Mouse (Mus musculus) v-Abl transformed pro-B cells (cell line): ENCODE measurements around the gene Gm11634.
"Not testable (repeated sequence)": the region's sequence is repeated elsewhere in the genome, so short reads cannot be mapped to it uniquely, and the experiment has no call there.

ENCODE experiments used
- in situ Hi-C, 2 experiments: fragments of 400-800 bp; cut with MboI; formaldehyde crosslinking; loops; one replicate each; pipeline ENCODE4 v1.15.1; 2025; ENCODE audit not compliant: unreplicated experiment in 2 of 2

Gm11634 gene

DNA sequence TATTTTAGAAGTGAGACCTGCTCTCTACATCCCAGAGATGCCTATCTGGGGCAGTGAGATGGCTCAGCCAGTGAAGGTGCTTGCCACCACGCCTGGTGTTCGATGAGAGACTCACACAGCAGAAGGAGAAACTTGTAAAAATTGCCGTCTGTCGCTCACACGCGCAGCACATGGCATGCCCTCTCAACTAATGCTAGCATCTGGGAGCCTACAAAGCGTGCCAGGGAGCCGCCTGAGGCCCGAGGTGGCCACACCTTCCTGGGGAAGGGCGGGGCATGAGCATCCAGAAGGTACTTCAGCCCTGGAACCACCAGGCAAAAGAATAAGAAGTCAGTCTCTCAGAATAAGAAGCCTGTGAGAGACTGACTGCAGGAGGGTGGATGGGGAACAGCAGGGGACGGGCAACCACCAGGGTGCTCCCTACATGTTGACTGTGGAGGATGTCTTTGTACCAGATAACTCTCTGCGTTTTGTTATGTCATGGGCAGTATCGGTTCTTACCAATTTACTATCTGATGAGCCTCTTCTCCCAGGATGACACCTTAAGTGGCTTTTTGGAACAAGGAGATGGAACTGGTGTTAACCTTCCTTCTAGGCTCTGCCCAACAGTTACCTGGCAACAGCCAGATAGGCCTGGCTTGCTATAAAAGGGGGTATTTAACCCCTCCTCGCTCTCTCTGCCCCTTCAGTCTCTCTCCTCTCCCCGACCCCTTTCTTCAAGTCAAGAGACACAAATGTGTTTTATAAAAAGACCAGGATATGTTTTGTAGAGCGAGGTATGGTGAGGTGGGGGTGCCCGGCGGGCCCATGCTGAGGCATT is 18.1 kb upstream of the Gm11634 start:
- in situ Hi-C loops: no loop called here

DNA sequence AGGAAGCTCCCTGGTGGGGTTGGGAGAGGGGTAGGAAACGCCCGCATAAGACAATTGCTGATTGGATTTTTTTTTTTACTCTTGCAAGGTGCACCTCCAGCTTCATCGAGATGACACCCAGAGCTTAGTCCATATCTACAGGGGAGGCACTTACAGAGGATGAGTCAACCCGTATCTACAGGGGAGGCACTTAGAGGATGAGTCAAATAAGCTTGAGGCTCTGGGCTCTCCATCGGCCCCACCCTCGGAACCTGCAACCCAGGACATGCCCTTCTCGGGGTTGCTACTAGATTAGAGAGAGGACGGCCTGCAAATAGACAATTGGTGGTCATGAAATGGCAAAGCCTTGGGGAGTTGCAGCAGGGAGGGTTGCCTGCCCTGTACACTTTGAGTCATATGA is 17.0 kb upstream of the Gm11634 start:
- in situ Hi-C loops: no loop called here

DNA sequence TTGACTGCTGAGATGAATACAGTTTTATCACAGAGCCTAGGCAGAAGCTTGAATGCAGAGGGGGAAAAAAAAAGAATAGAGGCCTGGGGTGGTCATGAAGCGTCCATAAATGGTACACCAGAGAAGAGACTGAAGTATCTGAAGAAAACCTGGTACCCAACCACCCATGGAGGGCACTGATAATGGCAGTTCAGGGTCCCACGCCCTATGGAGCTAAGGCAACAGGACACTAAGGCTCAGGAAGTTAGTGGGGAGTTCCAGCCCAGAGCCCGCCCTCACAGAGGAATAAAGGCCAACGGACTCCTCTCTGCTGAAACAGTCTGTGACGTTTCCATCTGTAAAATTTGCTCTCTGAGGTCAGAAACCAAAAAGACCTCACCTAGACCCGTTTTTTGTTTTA is 16.3 kb upstream of the Gm11634 start:
- in situ Hi-C loops: no loop called here

DNA sequence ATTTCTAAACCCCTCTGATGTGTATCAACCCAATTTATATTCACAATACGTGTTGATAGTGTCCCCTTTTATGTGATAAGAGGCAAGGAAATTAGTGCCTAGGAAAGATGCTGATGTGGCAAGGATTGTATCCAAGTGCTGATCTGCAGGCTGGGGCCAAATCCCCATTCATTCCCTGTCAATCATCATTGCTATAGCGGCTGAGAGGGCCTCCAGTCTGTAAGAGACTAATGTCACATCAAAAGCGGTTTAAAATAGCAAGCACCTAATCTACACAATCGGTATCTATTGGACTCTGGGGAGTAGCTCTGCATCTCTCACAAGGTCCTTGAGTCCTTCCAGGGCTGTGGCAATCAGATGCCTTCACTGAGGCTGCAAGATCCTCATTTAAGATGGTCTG is 15.1 kb upstream of the Gm11634 start:
- in situ Hi-C loops: no loop called here

DNA sequence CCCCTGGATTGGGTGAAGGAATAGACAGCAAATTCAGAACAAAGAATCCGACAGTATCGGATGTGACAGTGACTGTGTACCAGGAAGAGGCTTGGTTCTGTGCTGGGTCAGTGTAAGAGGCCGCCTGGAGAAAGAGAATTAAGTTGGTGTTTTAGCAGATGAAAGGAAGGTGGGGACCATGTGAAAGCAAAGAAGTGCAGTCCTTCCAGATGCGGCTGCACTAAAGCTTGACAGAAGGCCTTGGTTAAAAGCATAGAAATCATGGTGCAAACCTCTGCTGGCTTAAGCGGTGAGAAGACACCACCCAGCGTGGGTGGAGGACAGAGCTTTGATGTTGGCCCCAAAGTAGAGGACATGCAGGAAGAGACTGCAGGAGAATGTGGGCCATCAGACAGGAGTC is 14.5 kb upstream of the Gm11634 start:
- in situ Hi-C loops: no loop called here

DNA sequence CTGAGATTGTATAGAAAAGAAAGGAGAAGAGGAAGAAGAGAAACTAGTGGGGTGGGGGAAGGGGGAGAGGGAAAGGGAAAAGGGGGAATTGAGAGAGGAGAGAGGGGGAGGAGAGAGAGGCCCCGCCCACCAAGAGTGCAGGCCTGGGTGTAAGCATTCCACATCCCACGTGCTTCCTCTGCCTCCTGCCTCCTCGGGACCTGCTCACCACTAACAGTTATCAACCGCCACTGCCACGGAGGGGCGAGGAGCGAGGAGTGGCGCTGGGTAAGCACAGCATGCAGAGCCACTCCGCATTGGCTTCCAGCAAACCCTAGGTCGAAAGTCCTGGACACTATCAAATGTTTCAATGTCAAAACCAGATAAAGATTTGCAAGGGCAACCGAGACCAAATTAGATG is 11.4 kb upstream of the Gm11634 start:
- in situ Hi-C loops: no loop called here

DNA sequence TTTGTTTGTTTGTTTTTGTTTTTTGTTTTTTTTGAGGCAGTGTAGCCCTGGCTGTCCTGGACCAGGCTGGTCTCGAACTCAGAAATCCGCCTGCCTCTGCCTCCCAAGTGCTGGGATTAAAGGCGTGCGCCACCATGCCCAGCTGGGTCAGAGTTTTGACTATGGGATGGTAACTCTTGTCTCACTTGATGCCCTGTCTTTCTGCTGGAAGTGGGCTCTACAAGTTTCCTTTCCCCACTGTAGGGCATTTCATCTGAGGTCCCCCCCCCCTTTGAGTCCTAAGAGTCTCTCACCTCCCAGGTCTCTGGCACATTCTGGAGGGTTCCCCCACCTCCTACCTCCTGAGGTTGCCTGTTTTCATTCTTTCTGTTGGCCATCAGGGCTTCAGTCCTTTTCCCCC is 8.1 kb upstream of the Gm11634 start:
- in situ Hi-C loops: not testable (repeated sequence)

DNA sequence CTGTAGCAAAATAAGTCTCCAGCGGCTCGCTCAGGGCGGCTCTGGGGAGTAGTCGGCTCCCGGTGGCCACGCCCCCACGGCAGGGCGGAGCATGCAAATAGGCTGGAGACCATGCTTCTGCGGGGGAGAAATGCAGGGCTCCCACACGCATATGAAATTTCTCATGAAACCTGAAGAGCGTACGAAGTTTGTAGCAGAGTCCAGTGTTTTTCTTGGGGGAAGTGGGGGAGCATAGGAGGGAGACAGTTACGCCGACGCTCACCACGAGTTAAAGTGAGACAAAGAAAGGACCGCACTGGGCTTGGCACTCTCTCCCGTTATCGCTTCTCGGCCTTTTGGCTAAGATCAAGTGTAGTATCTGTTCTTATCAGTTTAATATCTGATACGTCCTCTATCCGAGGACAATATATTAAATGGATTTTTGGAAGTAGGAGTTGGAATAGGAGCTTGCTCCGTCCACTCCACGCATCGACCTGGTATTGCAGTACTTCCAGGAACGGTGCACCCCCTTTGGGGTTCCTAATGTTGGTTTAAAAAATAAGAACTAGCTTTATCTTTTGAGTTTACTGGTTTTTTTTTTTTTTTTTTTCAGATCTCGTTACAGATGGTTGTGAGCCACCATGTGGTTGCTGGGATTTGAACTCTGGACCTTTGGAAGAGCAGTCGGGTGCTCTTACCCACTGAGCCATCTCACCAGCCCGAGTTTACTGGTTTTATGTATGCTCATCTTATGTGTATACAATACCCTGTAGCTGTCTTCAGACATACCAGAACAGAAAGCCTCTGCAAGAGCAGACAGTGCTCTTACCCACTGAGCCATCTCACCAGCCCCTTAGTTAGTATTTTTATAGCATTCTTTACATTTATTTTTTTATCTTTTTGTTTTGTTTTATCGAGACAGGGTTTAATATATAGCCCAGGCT is 5.7 kb upstream of the Gm11634 start:
- in situ Hi-C loops: not testable (repeated sequence)

DNA sequence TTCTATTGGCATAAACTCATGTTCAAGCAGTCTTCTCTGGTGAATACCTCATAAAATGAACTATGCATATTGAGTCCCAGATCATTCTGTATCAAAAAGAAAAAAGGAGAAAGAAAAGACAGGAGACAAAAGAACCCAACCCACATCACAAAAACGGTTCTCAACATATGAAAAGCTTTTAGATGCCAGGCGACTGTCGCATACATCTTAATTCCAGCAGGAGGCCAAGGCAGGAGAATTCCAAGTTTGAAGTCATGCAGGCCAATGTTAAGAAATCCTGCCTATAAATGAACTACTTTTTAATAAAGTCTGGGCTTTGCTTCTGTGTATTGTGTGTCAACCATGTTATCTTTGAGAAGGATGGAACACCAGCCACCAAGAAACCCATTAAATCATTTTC is 5.1 kb upstream of the Gm11634 start:
- in situ Hi-C loops: no loop called here

DNA sequence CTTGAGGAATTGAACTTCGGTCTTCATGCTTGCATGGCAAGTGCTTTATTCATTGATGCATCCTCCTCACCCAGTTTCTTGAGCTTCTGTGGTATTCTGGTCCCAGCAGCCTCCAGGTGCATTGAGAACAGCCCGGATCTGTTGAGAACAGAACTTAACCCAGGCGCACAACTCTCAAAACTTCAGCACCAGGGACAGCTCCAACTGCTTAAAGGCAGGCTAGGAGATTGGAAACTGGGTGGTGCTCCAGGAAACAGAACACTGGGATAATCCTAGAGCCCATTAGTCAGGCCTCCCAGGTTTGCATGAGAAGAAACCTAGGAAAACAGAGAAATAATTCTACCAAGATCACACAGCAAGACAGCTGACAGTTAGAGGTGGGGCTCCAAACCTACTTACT is 3.4 kb upstream of the Gm11634 start:
- in situ Hi-C loops: no loop called here

DNA sequence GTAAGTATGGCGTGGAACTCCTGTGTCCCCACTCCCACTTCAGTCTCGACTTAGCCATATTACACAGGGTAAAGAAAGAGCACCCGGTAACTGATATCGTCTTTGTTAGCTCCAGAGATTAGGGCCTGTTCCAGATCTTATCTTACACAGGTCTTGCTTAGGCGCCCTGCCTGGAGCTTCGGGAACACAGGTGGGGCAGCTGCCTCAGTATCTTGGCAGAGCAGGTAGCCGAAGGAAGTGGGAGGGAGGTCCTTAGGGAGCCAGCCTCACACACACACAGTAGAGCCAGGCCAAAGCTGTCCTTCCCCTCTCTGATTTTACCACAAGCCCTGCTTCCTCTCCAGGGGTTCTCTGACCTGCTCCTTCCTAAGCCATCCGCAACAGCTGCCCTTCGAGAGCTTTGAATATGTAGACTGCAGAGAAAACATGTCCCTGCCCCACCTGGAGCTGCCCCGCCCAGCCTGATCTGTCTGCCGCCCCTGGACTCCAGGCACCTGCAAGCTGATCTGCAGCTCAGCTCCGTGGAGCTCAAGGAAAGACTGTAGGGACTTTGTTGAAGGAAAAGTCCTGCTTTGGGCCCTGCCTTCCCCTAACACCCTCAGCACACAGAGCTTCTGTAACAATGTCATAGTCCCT is 8.9 kb downstream of the Gm11634 start:
- in situ Hi-C loops: loop anchor here in 1 of 2 experiments (10.0 kb wide), 1 partner anchor 135 kb away; no protein-coding TSS in a partner anchor

DNA sequence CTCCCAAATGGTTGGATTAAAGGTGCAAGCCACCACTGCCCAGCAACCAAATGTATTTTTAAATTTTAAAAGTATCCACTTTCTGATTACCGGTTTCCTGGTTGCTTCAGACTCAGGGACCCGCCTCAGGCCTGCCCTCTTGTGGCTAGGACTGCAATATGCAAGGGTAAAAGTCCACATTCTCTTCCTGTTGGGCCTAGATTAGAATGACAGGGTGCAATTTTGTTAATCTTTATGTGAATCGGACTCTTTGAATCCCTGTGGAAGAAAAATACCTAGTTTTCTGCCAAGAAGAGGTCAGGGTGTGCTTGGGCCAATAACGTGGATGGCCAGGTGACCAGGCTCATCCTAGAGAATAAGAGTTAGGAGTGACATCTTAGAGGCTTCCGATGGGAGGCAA is 9.6 kb downstream of the Gm11634 start:
- in situ Hi-C loops: loop anchor here in 1 of 2 experiments (10.0 kb wide), 1 partner anchor 135 kb away; no protein-coding TSS in a partner anchor

DNA sequence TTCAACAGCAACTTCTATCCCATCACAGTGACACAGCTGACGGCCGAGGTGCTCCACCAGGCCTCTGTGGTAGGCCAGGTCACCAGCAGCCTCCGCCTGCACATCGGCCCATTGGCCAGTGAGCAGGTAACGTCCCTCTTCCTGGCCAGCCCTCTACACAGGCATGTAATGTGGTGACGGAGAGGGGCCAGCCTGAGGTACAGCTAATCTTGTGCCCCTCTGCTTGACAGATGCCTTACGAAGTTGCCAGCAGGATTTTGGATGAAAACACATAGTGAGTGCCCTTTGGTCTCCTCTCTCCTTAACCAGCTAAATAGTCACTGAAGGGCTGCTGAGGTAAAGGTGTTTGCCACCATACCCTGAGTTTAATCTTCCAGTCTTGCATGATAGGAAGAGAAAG is 10.2 kb downstream of the Gm11634 start:
- in situ Hi-C loops: loop anchor here in 1 of 2 experiments (10.0 kb wide), 1 partner anchor 136 kb away; no protein-coding TSS in a partner anchor

DNA sequence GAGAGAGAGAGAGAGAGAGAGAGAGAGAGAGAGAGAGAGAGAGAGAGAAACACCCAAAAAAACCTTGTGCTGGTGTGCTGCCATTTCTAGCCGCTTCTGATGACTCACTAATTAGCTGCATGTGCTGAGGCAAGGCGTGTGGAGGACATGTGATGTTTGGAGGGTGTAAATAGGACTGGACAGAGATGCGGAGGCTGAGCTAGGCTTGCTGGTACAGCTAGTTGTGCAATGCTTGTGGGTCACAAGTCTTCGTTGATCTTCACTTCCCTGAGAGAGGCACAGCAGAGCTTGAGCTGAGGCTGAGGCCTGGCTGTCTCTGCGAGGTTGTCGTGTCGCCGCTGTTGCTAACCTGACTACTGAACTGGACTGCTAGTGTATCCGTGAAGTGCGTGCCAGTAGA is 11.4 kb downstream of the Gm11634 start:
- in situ Hi-C loops: loop anchor here in 1 of 2 experiments (10.0 kb wide), 1 partner anchor 137 kb away; no protein-coding TSS in a partner anchor

DNA sequence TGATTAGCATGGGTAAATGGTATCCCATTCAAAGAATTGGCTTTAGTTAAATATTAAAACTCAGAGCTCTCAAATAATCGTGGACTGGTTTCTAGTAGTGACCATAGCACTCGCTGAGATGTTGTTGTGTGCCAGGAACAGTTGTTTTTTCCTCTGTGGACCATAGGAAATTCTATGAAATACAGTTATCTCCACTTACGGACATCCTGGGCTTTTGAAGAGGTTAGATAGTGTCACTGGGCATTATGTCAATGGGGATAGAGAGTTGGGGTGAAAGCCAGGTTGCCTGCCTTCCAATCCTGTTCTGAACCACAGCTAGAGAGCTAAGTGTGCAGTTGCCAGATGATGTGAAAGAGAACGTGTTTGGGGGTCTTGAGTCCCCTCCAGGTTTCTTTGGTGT is 13.3 kb downstream of the Gm11634 start:
- in situ Hi-C loops: loop anchor here in 1 of 2 experiments (10.0 kb wide), 1 partner anchor 139 kb away; no protein-coding TSS in a partner anchor

DNA sequence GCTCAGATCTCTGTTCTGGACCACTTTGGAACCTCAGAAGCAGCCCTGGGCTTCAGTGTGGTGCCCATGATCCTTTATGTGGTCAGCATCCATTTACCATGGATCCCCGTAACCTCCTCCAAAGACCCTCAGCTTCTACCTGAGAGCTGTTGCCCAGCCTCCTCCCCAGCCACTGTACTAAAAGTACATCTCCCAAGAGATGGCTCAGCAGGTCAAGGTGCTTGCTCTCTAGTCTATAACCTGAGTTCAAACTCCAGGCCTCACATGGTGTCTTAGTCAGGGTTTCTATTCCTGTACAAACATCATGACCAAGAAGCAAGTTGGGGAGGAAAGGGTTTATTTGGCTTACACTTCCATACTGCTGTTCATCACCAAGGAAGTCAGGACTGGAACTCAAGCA is 14.0 kb downstream of the Gm11634 start:
- in situ Hi-C loops: loop anchor here in 1 of 2 experiments (10.0 kb wide), 1 partner anchor 140 kb away; no protein-coding TSS in a partner anchor

DNA sequence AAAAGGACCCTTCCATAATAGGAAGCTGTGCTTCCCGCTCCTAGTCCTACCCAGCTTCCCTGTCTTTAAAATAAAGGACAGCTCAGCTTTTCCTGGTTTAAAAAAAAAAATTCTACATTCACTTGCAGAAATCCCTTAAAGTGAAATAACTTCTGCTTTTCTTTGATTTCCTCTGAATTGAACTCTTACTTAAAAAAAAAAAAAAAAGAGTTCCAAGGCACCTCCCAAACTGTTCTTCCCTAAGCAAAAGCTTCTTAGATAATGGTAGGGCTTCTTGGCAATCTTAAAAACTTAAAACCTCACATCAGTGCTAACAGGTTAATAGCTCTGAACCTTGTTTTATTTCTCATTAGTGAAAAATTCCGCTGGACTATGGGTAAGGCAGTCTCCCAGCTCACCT is 15.9 kb downstream of the Gm11634 start:
- in situ Hi-C loops: loop anchor here in 1 of 2 experiments (10.0 kb wide), 1 partner anchor 142 kb away; no protein-coding TSS in a partner anchor

DNA sequence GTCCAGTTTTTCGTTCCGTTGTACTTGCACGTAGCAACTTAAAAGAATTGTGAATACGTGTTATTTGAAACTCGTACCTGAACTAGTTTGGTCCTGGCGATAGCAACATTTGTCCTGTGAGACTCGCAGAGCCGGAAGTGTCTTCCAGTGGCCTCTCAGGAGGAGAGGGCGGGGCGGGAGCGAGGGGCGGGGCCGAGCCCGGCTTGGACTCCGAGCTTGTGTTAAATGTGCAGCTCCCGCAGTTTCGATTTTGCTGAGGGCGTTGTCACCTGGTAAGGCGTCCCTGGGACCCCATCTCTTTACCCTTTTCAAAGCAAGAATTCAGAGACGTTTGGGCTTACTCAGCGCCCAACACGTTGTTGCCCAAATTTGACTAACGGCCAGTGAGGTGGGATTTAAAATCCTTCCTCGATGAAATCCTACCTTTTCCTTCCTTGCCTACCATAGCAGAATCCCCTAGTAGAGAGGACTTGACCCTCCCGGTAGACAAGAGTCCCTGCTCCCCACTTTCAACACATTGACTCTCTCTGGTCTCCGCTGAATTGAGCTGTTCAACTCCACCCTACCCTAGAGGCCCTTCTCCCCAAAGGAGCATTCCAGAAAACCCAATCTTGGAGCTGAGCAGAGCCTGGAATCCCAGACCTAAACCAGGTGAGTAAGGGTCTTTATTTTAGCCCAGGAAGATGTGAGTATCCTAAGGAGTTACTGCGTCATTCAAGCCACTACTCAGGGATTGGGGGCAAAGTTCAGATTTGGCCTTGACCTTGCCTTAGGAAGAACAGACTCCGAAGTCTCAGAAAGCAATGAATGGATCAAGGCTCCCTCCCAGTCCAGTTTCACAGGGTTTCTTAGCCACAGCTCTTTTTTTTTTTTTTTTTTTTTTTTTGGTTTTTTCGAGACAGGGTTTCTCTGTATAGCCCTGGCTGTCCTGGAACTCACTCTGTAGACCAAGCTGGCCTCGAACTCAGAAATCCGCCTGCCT is 16.7 kb downstream of the Gm11634 start, which contains the start of gene Tmem106a:
Gene Tmem106a, plus strand, starts transcription at position 189 of the 982 bp plus-strand sequence.
- in situ Hi-C loops: loop anchor here in 1 of 2 experiments (10.0 kb wide), 1 partner anchor 142 kb away; no protein-coding TSS in a partner anchor
